Mouse (Mus musculus) liver, adult 2 months (tissue): ENCODE data around the gene Ube2v1.

ENCODE experiments used
- CTCF ChIP-seq: fragments of 200-500 bp; IDR thresholded peaks from 2 replicates; pipeline ENCODE4 v1.5.1; 2011; ENCODE audit warnings: low read depth, low read length, control low read depth
- POLR2A ChIP-seq: fragments of 200-500 bp; IDR thresholded peaks from 2 replicates; pipeline ENCODE4 v1.6.1; 2011; ENCODE audit warnings: low read length, control low read depth; ENCODE audit not compliant: insufficient read depth; ENCODE audit errors: extremely low read depth

GRCm38 (mm10) chr2:167588774-167589577 lies 42.9 kb downstream of the Ube2v1 start:
- TF ChIP-seq CTCF = no peak
- TF ChIP-seq POLR2A = 0 out of 2 replicates have a peak, but pooled peaks have one; percentile 25
